Mouse (Mus musculus) A20 (cell line): ENCODE data around the gene Uvrag.
"Not testable (repeated sequence)": the region's sequence is repeated elsewhere in the genome, so short reads cannot be mapped to it uniquely, and the experiment has no call there.

Experiments used
- DNase-seq: peaks from one replicate; pipeline ENCODE4 v3.0.0-alpha.2; 2011; ENCODE audit warnings: low read depth, low spot score

Uvrag gene

GRCm38 (mm10) chr7:98976839-98977457 lies 164.0 kb downstream of the Uvrag start:
- peak; percentile 31 for DNase-seq

GRCm38 (mm10) chr7:98974590-98974989 lies 166.4 kb downstream of the Uvrag start:
- no peak for DNase-seq

GRCm38 (mm10) chr7:98970721-98971120 lies 170.2 kb downstream of the Uvrag start:
- no peak for DNase-seq

- DNase-seq, result no peak
Observed at GRCm38 (mm10) chr7:98968741-98969395, 172.1 kb downstream of the Uvrag start.

GRCm38 (mm10) chr7:98968082-98968674 lies 172.8 kb downstream of the Uvrag start:
- no peak for DNase-seq

- DNase-seq, result no peak
Observed at GRCm38 (mm10) chr7:98967672-98968071, 173.3 kb downstream of the Uvrag start.

- not testable (repeated sequence) for DNase-seq
Observed at GRCm38 (mm10) chr7:98963581-98963980, 177.4 kb downstream of the Uvrag start.

- DNase-seq, result peak; percentile 57
Observed at GRCm38 (mm10) chr7:98962547-98963311, 178.2 kb downstream of the Uvrag start.

- DNase-seq, result no peak
Observed at GRCm38 (mm10) chr7:98962074-98962473, 178.9 kb downstream of the Uvrag start.

- no peak for DNase-seq
Observed at GRCm38 (mm10) chr7:98960274-98960673, 180.7 kb downstream of the Uvrag start.

- no peak for DNase-seq
Observed at GRCm38 (mm10) chr7:98959246-98959645, 181.7 kb downstream of the Uvrag start.

GRCm38 (mm10) chr7:98958172-98958571 lies 182.8 kb downstream of the Uvrag start:
- DNase-seq, result no peak

- no peak for DNase-seq
Observed at GRCm38 (mm10) chr7:98957111-98957741, 183.7 kb downstream of the Uvrag start.

- no peak for DNase-seq
Observed at GRCm38 (mm10) chr7:98956609-98957008, 184.3 kb downstream of the Uvrag start.

- no peak for DNase-seq
Observed at GRCm38 (mm10) chr7:98953649-98954048, 187.3 kb downstream of the Uvrag start.

GRCm38 (mm10) chr7:98944986-98945385 lies 196.0 kb downstream of the Uvrag start:
- DNase-seq, result no peak

GRCm38 (mm10) chr7:98943687-98944086 lies 197.3 kb downstream of the Uvrag start:
- no peak for DNase-seq

GRCm38 (mm10) chr7:98942746-98943145 lies 198.2 kb downstream of the Uvrag start:
- no peak for DNase-seq

- DNase-seq, result no peak
Observed at GRCm38 (mm10) chr7:98939194-98939593, 201.7 kb downstream of the Uvrag start.

- DNase-seq, result no peak
Observed at GRCm38 (mm10) chr7:98938621-98939020, 202.3 kb downstream of the Uvrag start.

- no peak for DNase-seq
Observed at GRCm38 (mm10) chr7:98937079-98937813, 203.7 kb downstream of the Uvrag start.
